Mouse (Mus musculus) G1E (cell line): ENCODE measurements around the gene Dnmt3a.

Source experiments
- CTCF ChIP-seq: IDR thresholded peaks from 2 replicates; pipeline ENCODE4 v1.5.1; 2012; ENCODE audit warnings: low read depth, low read length, inconsistent platforms, mixed read lengths
- GATA1 ChIP-seq: IDR thresholded peaks from 2 replicates; pipeline ENCODE4 v1.6.1; 2012; ENCODE audit warnings: borderline replicate concordance, low read length, inconsistent platforms, mixed read lengths
- POLR2AphosphoS5 ChIP-seq: IDR thresholded peaks from 2 replicates; pipeline ENCODE4 v1.6.1; 2012; ENCODE audit warnings: low read depth, low read length, inconsistent platforms; ENCODE audit not compliant: insufficient replicate concordance
- TAL1 ChIP-seq: conservative IDR thresholded peaks from 2 replicates; pipeline ENCODE4 v1.6.1; 2012; ENCODE audit warnings: low read depth, low read length, inconsistent platforms, mixed read lengths

GRCm38 (mm10) chr12:3843371-3843861, 37.6 kb downstream of the Dnmt3a start:
- TF ChIP-seq CTCF (no peak), TAL1 (no peak), GATA1 (no peak), POLR2AphosphoS5 (no peak)
